Mouse (Mus musculus) right cerebral cortex, postnatal 14 days (tissue): ENCODE results near the gene Cdh22.

ENCODE experiments used
- DNase-seq: peaks from one replicate; pipeline ENCODE4 v3.0.0; 2022

The Cdh22 gene

DNA sequence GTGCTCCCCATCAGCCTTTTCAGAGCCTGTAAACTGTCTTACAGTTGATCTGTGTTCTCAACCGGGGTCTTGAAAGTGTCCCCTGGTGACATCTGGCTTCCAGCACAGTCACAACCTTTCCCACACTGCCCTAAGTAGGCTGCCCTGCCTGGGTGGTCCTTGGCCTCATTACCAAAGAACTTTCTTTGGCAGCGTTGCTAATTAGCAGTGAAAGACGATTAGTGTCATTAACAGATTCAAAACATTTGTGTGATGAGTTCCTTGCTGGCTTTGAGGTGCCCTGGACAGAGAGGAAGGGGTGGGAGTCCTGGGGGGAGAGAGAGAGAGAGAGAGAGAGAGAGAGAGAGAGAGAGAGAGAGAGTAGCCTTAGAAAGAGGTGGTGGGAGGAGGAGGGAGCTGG is 14.3 kb upstream of the Cdh22 start:
- DNase-seq, result no peak

DNA sequence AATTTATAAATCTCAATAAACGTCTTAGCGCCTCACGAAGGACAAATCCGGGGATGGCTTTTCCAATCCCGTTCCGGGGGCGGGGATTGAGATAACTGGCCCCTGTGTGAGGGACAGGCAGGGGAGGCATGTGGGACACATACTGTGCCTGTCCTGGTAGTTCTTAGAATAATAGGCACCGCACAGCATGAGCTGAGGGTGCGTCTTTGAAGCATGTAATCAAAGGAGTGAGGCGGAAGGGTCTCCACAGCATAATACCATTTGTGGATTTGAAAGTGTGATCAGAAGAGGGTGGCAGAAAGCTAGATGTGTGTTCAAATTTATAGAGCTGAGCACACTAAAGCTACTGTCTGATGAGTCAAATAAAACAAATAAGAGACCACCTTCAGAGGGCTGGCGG is 11.7 kb upstream of the Cdh22 start:
- no peak for DNase-seq

DNA sequence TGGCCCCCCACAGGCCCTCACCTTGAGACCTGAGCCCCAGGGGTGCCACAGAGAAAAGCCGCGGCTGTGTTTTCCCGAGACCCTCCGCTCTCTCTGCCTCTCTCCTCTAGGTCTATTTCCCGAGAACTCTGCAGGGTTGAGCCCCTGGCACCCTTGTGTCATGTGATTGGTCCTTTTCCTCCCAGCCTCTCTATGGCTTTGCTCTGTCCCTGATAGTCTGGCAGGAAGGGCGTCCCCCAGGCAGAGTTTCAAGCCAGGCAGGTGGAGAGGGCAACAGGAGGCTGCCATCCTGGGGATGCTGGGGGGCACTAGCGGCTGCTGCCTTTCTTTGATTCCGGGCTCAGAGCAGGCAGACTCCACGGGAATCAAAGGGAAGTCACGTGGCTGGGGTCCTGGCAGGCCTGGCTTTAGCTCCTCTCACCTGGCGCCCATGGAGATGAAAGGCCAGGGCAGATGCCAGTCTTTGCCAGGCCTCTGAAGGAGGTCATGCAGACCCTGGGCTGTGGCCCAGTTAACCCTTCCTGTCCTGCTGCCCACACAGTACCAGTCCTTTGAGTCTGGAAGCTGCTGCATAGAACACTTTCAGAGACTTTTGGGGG is 8.6 kb upstream of the Cdh22 start:
- no peak for DNase-seq

DNA sequence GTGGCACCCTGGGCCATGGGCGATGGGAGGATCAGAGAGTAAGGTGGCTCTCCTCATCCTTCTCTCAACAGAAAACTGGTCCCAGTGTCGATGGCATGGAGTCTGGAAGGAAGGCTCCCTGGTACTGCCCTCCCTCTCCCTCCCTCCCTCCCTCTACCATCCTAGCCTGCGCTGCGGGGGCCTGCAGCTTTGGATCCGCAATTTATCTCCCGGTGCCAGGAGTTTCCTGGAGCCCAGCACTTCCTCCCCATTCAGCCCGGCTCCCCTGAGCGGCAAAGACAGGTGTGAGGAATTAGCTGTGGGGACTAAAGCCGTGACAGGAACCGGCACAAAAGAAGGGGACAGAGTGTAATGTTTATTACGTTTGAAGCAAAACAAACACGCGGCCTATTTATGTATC is 7.9 kb upstream of the Cdh22 start:
- DNase-seq, result no peak

DNA sequence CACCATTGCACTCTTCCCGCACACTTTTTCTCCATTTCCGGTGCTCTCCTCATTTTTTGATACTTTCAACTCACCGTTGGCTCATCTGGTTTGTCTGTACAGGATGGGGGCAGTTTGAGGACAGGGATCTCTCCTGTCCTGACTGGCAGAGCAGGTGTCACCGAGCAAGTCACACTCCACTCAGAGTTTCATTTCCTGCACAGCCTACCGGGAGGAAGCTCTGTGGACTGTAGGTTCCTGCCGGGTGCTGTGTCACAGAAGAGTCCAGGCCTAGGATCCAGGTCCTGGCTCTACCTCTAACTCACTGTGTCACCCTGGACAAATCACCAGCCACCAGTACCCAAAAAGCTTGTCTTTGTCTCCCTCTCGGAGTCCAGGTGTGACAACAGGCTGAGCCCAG is 7.1 kb upstream of the Cdh22 start:
- DNase-seq, result no peak

DNA sequence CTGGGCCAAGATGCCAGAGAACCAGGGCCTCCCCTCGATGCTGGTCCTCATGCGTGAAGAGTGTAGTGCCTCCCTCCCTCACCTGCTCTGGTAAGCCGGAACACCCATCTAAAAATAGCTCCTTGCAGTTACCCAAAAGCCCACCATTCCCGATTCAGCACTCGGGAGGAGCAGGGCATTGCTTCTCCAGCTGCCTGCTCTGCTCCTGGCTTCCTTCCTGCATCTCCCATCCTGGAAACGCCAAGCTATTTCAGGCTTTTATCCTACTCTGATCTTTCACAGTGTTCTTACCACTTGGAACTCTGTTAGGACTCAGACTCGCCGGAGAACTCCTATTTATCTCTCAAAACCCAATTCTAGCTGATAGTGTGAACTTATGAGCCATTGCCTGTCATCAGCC is 5.7 kb upstream of the Cdh22 start:
- DNase-seq, result peak; percentile 26

DNA sequence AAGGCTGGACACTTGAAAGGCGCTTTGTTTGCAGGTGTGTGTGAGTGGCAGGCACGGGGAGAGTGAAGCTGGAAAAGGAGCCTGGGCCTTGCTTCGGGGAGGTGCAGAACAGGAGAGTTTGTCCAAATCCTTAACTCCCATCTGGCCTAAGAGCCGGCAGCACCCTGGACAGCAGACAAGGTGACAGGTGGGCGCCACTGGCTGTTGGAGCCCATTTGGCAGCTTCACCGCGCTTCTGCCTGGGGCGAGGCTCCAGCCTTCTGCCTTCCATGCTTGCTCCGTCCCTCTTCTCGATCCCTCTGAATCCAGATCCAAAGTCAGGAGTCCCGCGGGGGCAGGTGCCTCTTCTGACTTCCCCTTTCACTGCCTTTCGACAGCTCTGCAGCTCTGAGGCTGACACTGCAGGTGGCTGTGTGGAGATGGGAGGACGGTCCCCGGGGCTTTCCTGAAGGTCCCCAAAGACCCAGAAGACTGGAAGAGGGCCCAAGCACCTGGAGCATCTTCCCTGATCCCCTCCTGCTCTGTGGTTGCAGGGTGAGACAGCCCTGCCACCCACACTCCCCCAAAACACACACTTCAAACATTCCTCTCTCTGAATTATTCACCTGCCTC is 5.0 kb upstream of the Cdh22 start:
- DNase-seq, result no peak

DNA sequence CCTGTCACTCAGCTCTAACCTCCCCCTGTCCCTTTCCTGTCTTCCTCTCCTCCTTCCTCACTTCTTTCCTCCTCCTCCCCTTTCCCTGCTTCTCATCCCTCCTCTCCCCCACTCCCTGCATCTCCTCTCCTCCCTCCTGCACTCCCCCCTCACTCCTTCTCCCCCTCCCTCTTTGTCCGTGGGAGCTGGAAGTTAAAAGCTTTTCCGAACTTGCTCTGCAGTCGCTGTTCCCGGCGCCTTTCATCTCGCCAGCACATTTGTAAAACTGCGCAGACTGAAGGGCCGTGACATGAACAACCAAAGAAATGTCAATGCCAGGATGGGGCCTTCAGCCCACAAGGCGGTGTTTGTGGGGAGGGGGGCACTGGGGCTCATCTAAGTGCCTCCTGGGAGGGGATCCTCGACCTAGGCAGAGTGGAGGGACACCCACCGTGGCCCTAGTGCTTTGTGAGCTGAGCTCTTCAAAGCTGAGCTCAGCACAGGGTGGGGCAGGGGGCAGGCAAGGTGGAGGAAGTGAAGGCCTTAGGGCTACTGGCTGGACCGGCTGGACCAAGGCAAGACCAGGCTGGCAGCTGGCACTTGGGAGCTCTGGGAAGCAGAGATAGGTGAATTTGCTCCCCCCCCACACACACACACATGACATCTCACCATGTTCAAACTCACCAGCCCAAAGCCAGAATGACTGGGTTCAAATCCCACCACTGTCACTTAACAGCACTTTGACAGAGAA is 3.9 kb upstream of the Cdh22 start:
- no peak for DNase-seq

DNA sequence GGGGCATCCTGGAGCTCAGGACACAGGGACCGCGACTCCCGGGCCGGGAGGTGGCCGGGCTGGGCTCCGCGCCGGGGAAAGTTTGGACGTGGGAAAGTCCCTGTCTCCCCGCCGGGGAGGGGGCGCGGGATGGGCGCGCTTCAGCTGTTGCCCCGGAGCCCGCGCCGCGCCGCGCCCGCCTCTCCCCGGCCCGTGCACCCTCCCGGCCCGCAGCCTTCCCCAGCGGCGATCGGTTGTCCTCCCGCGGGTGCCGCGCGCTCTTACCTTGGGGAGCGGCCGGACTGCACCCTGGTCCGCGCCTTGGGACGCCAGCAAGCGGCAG is 401 bp downstream of the Cdh22 start:
- DNase-seq, result peak; percentile 20

DNA sequence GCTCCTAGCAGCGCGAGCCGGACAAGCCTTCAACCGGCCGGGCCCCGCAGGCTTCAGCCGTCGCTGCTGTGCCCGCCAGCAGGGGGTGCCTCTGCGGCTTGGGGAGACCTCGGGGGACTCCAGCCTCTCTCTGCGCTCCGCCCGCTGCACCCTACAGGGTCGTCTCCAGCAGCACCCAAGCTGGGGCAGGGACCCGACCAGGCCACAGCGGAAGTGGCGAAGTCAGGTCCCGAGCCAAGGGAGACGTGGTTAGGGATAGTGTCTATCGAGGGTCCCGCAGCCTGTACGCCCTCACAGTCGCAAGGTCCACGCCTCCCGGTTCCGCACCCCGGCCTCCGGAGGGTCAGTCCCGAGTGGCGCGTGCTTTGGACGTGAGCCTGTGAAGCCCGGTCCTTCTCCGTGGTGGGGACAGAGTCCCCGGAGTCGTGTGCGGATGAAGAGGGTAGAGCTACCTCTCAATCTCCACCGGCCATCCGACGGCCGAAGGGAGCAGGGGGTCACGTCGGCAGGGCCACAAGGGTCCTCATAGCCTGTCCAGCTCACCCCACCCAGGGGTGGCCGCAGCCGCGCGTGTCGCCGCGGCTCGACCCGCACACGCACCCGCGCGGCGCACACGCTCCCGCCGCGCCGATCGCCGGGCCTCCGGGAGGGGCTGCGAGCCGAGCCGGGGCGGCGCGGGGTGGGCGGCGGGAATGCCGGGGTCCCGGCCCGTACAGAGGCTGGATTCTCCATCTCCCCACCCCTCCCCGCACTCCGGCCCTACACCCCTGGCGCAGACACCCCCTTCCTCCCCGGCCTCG is 962 bp downstream of the Cdh22 start:
- DNase-seq, result peak; percentile 60

DNA sequence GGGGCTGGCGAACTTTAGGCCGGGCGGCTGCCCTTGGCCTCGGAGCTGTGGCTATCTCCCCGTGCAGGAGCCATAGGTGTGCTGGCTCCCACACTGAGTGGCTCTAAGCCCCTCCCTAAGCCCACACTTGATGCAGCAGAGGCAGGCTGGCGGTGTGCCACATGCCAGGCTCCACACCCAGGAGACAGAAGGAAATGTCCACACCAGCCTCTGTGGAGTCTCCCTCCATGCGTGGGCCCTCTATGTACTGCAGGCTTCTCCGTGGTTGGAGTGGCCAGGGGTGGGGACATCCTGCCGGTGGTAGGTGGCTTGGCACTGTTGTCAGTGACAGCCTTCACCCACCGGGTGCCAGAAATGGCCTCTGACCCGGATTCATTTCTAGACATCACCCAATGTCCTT is 5.6 kb downstream of the Cdh22 start:
- DNase-seq, result no peak

DNA sequence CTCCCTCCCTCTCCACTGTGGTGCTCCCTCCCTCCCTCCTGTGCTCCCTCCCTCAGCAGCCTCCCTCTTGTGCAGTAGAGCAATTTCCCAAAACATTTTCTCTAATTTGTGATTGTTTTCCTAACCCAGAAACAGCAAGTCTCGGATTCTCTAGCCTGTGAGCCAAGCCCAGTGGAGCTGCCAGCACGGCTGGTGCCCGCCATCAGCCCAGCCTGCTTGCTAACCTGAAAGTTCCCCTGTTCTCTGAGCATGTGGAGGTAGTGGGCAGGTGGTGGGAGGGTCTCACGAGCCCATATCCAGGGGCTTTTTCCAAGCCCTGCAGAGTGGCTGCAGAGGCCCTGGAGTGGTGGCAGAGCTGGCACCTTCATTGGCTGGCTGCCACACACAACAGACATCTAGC is 10.8 kb downstream of the Cdh22 start:
- no peak for DNase-seq

DNA sequence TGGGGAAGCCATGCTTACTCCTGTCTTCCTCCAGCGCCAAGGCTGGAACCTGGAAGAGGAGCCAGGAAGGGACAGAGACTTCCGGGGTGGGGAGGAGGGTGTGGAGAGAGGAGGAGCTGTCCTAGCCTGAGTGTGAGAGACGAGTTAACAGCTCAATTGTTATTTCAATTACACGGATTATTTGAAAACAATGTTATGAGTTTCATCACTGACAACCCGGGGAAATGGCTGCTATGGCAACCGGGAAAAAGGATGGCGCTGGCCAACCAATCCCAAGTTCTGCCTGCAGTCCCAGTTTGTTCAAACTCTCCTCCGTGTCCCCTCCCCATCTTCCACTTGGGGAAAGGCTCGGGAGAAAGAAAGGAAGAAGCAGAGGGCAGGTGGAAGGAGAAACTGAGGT is 12.7 kb downstream of the Cdh22 start:
- DNase-seq, result no peak

DNA sequence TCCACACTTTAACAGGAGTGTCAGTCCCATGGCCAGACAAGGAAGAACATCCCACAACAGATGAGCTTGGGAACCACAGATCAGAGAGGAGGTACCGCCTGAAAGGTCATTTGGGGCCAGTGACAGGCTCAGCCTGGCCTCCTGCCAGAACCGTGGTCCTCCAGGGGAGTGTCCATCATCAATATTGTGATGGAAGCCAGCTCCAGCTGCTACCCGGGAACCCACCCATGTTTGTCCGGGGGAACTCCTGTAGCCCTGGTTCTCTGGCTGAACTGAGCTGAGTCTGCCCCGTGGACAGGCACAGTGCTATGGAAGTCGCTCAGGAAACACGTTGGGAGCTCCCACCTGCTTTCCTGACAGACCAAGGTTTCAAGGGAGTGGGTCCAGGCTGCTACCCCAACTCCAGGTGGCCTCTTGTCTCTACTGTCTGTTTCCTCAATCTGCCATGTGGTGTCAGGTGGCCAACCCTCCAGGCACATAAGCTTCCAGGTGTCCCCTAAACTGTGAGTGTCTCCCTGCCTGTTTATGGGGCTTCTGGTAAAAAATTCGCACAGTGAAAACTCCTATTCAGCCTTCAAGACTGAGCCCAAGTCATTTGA is 14.2 kb downstream of the Cdh22 start:
- DNase-seq, result no peak

DNA sequence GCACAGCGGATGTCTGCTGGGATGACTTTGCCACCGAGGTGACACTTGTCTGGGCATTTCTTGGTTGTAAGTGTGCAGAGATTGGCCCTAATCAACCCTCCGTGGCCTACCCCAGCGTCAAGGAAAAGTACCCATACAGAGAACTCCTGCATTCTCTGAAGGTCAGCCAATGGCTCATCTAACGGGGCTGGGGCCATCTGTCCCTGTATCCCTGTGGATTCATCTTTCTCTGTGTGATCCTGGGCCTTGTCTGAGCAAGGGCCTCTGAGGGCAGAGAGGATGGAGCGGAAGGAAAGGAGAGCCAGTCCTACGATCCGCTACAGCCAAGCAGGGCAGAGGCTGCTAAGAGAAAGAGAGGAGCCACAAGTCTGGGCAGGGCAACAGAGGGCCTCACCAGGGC is 15.7 kb downstream of the Cdh22 start:
- no peak for DNase-seq

DNA sequence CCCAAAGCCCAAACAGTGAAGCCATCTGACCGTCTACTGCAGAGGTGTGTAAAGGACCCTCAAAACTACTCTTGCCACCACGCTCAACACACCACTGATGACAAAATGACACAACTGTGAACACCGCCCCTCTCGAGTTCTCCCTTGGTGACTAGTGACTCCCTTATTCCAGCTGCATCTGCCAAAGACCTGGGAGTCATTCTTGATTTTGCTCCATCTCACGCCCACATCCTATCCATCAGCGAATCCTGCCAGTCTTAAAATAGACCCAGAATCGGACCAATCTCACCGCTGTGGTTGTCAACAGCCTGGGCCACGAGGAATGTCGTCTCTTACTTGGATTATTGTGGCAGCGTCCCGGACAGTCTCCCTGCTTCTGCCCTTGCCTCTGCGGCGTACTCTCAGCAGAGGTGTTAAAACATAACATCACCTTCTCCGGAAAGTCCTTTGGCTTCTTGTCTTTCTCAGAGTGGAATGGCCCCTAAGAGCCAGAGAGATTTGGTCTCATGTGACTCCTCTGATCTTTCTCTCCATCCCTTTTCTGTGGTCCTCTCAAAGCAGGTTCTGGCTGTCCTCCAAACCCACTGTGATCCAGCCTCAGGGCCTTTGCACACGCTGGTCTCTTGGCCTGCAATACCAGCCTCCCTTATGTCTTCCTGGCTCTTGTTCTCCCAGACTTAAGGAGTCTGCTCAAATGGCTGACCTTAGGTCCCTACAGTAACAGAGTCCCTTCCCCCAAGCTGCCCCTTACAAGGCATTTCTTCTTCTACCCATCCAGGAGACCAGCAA is 17.1 kb downstream of the Cdh22 start:
- DNase-seq, result no peak

DNA sequence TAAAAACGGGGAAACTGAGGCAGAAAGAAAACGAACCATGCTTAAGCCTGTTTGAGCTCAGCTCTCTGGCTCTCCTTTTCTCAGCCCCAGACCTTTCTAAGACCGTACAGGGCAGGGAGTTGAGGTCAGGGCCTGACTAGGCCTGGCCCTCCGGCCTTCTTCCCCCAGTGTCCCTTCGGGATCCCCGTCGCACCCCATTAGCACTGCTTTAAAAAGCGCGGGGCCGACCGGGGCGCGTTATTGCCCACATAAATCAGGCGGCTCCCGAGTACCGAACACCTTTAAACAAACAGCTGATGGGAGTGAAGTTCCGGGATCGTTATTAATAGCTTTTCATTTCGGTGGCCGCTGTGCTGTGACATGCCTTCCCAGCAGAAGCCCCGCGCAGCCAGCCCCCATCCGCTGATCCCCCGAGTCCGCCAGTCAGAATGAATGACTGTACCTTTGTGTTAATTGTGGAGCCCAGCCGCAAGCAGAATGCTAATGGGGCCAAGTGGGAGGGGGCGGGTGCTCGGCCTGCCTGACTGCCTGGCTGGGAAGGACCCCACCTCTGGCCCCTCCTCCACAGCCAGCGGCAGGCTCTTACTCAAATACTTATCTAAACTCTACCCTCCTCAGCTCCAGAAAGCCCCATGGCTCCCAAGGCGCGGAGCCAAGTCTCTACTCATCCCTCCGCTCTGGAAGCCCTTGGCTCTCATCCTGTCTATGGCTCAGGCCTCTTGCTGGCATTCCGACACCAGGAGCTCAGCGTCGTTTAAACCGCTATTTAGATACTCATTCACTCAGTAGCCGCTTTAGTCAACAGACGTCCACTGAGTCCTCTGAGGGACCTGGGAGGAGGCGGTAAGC is 19.3 kb downstream of the Cdh22 start:
- DNase-seq, result peak; percentile 33

DNA sequence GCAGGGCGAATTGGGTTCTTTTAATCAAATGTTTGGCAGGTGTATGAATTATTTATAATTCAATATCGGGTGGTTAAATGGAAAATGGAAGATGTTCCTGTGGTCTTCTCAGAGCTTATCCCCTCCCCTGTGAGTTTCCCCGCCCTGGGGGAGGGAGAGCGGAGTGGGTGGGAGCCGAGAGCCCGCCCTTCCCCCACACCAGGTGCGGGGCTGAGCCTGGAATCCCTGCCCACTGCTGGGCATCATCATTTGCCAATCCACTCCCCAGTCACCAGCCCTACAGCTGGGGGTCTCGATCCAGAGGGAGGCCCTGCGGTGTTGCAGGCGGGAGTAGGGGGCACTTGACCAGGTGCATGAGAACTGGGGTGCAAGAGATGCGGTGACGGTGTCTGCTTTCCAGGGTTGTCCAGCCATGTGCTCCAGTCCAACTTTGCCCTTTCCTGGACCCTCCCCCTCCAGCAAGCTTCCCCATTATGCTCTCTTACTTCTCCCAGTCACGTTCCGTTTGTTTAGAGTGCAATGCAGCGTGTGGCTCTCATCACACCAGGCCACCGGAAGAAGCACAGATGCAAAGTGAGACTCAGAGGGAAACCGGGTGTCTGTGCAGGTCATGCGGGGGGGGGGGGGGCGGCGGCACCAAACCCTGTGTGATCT is 23.1 kb downstream of the Cdh22 start:
- no peak for DNase-seq

DNA sequence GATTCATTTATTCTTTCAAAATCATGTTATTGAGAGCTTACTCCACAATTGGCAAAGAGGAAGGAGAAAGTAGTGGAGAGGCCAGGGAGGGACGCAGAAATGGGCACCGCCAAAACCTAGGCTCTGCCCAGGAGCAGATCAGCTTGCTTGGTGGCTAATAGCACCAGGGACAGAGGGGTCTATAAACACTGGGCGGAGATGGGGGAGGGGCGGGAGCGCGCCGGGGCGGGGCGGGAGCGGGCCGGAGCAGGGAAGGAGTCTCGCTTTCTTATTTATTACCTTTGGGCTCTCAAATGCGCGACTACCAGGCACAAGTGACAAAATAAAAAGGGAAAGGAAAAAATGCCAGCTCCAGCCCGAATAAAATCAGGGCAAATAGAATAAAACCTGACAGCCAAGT is 23.7 kb downstream of the Cdh22 start:
- no peak for DNase-seq

DNA sequence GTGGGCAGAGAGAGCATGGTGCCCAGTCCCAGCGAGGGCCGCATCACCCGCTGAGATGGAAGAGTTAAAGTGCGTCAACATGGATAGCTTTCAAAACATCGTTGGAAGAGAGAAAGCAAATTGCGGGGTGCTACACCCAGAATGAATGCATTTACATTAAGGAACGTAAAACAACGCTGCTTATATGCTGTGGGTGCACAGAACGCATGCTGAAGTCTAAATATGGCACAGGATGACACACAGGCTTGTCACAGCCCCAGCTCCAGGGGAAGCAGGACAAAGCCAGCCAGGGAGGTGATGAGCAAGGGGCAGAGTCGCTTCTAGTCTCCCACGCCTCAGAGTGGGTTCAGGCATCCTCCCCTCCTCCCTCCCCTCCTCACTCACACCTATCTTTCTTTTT is 27.0 kb downstream of the Cdh22 start:
- DNase-seq, result peak; percentile 32

DNA sequence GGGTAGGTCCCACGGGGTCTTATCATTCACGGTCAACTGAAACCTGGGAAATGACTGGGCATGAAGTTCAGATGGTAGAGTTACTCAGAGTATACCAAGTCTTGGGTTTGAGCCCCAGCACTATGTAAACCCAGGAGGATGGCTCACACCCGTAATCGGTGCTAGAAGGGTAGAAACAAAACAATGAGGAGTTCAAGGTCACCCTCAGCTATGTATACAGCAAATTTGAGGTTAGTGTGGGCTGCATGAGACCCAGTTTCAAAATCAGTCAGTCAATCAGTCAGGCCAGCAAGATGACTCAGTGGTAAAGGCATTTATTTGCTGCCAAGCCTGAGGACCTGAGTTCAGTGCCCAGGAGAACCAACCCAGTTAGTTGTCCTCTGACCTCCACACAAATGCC is 27.6 kb downstream of the Cdh22 start:
- no peak for DNase-seq
